Mouse (Mus musculus) CD4-positive, CD25-positive, alpha-beta regulatory T cell, adult 2 months (primary cell): ENCODE results near the gene Fxyd3.
A peak's percentile ranks its signal among the peaks of the same experiment; 100 is the strongest.

ENCODE experiments used
- DNase-seq: peaks from one replicate; pipeline ENCODE4 v3.0.0-alpha.2; 2012; ENCODE audit warnings: low read depth, low spot score

Gene Fxyd3

GRCm38 (mm10) chr7:31098697-31099611 is 22.4 kb upstream of the Fxyd3 start:
- DNase-seq: no peak

GRCm38 (mm10) chr7:31097583-31098248 is 21.2 kb upstream of the Fxyd3 start:
- DNase-seq: peak; percentile 95

DNA sequence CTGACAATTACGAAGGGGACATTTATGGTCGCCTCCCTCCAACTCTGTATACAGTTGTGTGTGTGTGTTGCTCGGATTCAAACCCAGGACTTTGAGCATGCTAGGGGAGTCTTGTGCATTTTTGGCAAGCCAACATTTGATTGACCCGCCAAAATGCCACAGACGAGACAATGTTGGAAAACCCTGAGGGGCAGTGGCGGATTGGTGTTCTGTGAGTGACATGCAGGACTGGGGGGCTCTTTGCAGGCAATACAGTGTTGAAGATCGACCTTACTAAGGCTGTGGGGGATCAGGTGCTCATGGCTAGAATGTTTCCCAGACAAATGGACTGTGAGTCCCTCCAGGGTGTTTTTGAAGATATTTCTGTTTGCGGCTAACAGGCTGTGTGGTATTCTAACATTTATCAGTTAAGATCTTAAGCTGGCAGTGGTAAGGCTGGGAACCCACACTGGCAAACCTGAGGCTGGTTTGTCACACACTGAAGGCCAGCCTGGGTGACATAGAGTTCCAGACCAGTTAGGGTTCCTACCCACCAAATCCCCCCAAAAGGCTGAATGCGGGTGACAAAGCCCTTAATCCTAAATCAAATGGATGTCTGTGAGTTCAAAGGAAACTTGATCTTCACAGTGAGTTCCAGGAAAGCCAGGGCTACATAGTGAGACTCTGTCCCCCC is 20.5 kb upstream of the Fxyd3 start:
- DNase-seq: no peak

DNA sequence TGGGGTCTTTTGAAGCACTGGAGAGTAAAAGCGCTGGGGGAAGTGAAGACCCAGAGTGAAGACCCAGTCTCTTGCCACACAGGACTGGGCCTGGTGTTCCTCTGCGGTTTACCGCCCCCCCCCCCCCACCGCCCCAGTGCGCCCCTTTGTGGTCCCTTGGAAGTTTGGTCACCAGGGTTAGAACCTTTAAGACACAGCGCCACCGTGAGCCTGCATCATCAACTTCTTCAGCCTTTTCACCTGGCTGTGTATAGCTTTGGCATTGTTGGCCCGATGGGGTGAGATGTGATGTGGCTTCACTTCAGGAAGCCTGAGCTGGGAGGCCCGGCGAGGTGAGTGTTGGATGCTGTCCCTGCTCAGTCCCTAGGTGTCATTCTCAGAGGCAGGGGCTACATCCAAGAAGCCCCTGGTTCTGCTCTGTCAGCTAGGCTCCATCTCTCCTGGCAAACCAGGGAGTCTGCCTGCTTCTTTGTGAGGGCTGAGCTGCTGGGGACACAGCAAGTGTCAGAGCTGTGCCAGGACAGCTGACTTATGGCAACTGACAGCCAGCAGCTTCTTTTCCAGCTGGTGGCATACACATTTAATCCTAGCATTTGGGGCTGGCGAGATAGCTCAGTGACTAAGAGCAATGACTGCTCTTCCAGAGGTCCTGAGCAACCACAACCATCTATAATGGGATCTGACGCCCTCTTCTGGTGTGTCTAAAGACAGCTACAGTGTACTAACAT is 18.4 kb upstream of the Fxyd3 start:
- peak; percentile 58 for DNase-seq

DNA sequence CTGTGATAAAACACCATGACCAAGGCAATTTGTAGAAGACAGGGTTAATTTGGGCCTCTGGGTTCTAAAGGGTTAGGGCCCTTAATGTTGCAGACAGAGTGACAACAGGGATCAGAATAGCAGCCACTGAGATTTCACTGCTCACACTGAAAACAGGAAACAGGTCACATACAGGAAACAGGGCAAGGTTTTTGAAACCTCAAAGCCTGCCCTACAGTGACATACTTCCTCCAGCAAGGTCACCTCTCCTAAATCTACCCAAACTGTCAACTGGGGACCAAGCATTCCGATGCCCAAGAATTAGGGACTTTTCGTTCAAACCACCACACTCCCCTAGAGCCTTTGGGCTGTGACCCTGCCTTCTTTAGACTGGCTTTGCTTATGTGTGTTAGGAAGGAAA is 13.2 kb upstream of the Fxyd3 start:
- peak; percentile 77 for DNase-seq

- no peak for DNase-seq
Observed at GRCm38 (mm10) chr7:31088206-31088605, 11.7 kb upstream of the Fxyd3 start.

GRCm38 (mm10) chr7:31087262-31087661 is 10.8 kb upstream of the Fxyd3 start:
- DNase-seq: peak; percentile 53

DNA sequence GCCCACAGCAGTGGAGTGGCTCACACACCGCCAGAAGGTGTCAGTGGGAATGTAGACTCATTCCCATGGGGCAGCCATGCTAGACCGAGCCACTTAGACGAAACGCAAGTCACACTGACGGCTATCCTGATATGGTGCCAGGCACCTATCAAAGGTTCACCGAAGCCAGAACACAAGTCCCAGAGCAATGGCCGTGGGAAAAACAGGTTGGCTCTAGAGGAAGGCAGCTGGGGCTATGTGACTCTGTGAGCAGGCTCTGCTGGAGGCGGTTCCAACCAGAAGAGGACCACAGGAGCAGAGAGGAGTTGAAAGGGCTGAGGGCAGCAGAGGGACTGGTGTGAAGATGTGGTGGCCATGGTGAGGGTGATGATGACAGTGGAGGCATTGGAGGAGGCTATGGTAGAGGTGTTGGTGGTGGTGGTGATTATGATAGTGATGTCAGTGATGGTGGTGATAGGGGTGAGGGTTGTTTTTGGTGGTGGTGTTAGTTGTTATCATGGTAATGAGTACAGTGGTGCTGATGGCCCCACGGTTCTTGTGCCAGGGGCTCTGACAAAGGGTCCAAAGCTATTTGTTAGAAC is 9.8 kb upstream of the Fxyd3 start:
- DNase-seq: no peak

DNA sequence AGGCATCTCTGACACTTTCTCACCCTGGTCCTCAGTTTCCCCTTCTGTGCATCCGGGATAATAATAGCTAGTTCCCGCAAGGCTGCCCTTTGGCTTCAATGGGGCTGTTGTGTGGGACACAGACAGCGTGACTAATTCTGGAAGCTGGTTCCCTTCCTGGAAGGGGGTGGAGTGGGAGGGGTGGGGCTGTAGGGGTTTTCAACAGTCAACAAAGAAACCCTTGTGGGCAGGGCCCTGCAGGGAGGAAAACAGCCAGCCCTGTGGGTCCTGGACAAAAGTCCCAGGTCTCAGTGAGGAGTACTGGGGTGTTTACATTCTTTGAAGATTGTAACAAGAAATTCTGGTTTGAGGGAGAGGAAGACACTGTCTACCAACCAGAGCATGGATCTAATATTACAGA is 8.7 kb upstream of the Fxyd3 start:
- DNase-seq: no peak

- no peak for DNase-seq
Observed at GRCm38 (mm10) chr7:31084140-31084539, 7.6 kb upstream of the Fxyd3 start.

- no peak for DNase-seq
Observed at GRCm38 (mm10) chr7:31082831-31083588, 6.5 kb upstream of the Fxyd3 start.

GRCm38 (mm10) chr7:31082106-31082505 is 5.6 kb upstream of the Fxyd3 start:
- DNase-seq: no peak

- no peak for DNase-seq
Observed at GRCm38 (mm10) chr7:31081106-31081505, 4.6 kb upstream of the Fxyd3 start.

DNA sequence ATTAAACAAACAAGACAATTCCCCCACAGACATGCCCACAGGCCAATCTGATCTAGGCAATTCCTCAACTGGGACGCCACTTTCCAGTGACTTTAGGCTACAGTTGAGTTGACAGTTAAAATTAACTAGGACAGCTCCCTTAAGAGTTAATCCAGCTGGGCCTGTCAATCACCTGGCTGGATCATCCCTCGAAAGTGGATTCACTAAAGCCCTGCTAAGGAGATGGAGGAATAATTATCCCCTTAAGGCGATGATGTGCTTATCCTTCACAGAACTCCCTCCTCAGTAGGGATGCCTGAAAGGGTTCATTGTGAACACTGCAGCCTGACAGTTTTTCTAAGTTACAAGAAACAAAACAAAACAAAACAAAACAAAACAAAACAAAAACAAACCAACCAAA is 4.1 kb upstream of the Fxyd3 start:
- DNase-seq: no peak

DNA sequence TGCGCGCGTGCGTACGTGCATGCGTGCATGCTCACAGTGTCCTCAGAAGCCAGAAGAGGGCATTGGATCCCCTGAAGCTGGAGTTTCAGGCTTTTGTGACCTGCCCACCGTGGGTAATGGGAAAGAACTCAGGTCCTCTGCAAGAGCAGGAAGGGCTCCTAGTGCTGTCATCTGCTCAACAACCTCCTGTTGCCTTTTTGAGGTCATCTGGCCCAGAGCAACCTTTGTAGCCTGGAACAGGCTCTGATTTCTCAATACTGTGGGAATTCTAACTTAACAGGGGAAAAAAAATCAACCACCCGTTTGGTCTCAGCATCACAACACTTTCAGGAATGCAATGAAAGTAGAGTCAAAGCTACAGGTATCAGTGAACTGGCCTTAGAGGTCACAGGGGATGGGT is 3.2 kb upstream of the Fxyd3 start:
- DNase-seq: no peak

DNA sequence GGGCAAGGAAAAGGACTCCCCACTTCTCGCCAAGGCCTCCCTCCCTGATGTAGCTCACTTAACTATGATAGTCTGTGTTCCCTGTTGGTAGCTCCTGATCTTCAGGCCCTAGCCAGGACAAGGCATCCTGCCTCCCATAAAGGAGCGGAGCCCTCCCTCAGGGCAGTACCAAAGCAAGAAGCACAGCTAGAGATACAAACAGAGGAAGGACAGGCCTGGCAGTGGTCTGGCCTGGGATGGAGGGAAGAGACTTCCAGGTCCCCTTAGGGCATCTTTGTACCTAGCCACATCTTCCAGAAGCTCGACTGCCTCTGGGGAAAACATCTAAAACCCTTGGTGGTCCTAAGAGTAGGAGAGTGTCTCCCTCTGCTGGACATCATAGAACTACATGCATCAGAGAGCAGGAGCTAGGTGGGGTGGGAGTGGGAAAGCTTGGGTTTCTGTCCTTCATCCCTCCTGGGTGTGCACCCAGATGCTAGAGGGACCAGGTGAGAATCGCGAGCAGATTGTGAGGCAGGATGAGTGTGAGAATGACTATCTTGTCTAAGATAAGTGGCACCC is 1.5 kb upstream of the Fxyd3 start:
- peak; percentile 72 for DNase-seq

GRCm38 (mm10) chr7:31077470-31077869 is 966 bp upstream of the Fxyd3 start:
- DNase-seq: no peak

DNA sequence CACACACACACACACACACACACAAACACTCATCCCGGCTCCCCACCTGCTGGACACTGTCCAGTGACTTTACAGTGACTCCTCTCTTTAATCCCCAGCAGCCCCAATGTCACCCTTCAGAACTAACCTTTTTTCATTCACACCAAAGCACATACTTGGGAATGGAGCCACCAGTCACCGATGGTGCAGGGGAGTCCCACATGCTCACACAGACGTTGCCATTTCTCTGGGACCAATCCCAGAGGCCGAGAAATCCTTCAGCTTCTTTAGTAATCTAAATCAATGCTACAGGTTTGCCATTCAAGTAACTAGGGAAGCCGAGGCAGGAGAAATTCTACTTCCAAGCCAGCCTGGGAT is 1.8 kb downstream of the Fxyd3 start:
- DNase-seq: no peak

DNA sequence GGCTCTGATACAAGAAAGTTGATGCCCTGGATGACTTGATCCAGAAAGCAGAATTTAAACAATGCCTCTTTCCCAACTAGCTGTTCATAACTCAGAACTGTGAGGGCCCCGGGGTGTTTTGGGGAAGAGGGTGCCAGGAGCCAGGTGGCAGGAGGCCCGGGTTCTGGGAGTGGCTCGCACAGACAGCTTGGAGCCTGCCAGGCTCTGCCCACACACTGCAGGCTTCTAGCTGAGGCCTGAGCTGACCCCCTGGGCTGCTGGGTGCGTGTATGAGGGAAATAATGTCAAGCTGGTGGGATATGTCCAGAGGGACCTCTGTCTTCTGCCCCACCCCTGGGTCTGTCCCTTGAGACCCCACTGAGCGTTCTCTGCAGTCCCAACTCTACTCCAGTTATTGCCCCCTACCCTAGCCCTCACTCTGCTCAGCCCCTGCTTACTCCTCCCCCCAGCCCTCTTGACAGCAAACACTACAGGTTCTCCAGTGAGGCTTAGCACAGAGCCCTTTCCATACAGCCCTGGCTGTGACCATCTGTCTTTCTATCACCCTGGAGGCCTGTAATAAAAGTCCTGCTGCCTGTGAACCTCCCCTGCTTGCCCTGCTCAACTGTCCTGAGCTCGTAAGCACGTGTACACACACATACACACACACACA is 2.3 kb downstream of the Fxyd3 start:
- no peak for DNase-seq

DNA sequence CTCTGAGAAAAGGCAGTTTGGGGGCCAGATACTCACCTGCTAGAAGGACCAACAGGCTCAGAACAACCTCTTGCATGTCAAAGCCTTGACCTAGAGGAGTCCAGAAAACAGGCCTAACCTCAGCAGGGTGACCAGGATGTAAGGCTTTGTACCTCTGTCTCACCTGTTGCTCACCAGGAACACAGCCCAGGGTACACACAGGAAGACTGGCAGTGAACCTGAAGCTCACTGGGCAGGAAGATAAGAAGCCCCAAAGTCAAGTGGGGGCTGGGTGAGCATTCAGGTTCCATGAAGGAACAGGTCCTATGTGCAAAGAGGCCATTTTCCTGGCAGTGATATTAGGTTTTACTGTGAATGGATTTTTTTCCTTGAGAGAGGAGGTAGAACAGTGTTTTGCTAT is 3.0 kb downstream of the Fxyd3 start:
- DNase-seq: no peak
